Mouse (Mus musculus) intestine, embryonic 14.5 days (tissue): ENCODE measurements around the gene Slc23a4. TPM values are rescaled to one million over a fixed set of nuclear protein-coding genes. Genes with fewer than 3 reads are reported as not detected.

Experiments
- ATAC-seq: fragments of 200-750 bp; cut with Nextera tagmentation; replicated peaks from 2 replicates; pipeline ENCODE4 v1.8.0; 2017; ENCODE audit warnings: low read depth, moderate number of reproducible peaks, moderate TSS enrichment, moderate library complexity; ENCODE audit not compliant: low FRiP score, low TSS enrichment
- DNase-seq: peaks from one replicate; pipeline ENCODE4 v3.0.0-alpha.2; 2018; ENCODE audit warnings: low spot score
- H3K27ac ChIP-seq: fragments of 300-500 bp; sonication (generic); 2 replicates; pipeline ENCODE4 v1.5.1; 2014; ENCODE audit warnings: low read depth, mild to moderate bottlenecking, control low read depth
- H3K27me3 ChIP-seq: fragments of 300-500 bp; sonication (generic); replicated peaks from 2 replicates; pipeline ENCODE4 v1.6.1; 2014; ENCODE audit warnings: low read length, control low read depth; ENCODE audit not compliant: control insufficient read depth, insufficient read depth
- H3K36me3 ChIP-seq: fragments of 300-500 bp; sonication (generic); 2 replicates; pipeline ENCODE4 v1.6.1; 2014; ENCODE audit warnings: low read length, control low read depth; ENCODE audit not compliant: control insufficient read depth, insufficient read depth
- H3K4me1 ChIP-seq: fragments of 300-500 bp; sonication (generic); replicated peaks from 2 replicates; pipeline ENCODE4 v1.6.1; 2014; ENCODE audit warnings: low read length, control low read depth, mixed read lengths; ENCODE audit not compliant: control insufficient read depth, insufficient read depth
- H3K4me2 ChIP-seq: fragments of 300-500 bp; sonication (generic); 2 replicates; pipeline ENCODE4 v1.6.1; 2014; ENCODE audit warnings: low read length
- H3K4me3 ChIP-seq: fragments of 300-500 bp; sonication (generic); 2 replicates; pipeline ENCODE4 v1.5.1; 2014; ENCODE audit warnings: low read depth, low read length, control low read depth, mixed read lengths
- H3K9ac ChIP-seq: fragments of 300-500 bp; sonication (generic); 2 replicates; pipeline ENCODE4 v1.6.1; 2014; ENCODE audit warnings: mild to moderate bottlenecking, low read length
- H3K9me3 ChIP-seq: fragments of 300-500 bp; sonication (generic); 2 replicates; pipeline ENCODE4 v1.6.1; 2016; ENCODE audit warnings: low read length, control low read depth; ENCODE audit not compliant: control insufficient read depth
- WGBS: fragments of 180-500 bp; shearing (Covaris S2); extraction: QIAGEN DNeasy Blood & Tissue Kit; methylation state at CpG from one replicate; pipeline ENCODE4 v1.1.7; 2014; 5-methylcytosine and 5-hydroxymethylcytosine counted together
- polyA plus RNA-seq: library from polyadenylated mRNA; unstranded; fragments of >200 nt; fragmentation: Nextera tagmentation; extraction: Ambion mirVana; gene quantifications from 2 replicates; pipeline ENCODE4 v1.2.1, GENCODE M21; 2014

The Slc23a4 gene
- polyA plus RNA-seq, 1 experiment from 2014 or later = 6.3 TPM

- Histone ChIP-seq H3K27me3 (no peaks in the 10 kb centered on the region), H3K4me2 (no peak overlapping the region), H3K9me3 (no peaks in the 10 kb centered on the region), H3K9ac (no peak overlapping the region), H3K4me1 (peaks cover 7% of the 10 kb centered on the region), H3K36me3 (no peaks in the 10 kb centered on the region), H3K27ac (no peak overlapping the region), H3K4me3 (no peak overlapping the region)
- no peak for DNase-seq
- 87% methylated on average over 3 of the region's 3 CpGs for WGBS
- no peak for ATAC-seq
Observed at GRCm38 (mm10) chr6:34914462-34914861, 73.7 kb downstream of the Slc23a4 start.

GRCm38 (mm10) chr6:34913341-34914040, 74.7 kb downstream of the Slc23a4 start:
- no peak for DNase-seq
- H3K4me1 ChIP-seq = peaks cover 7% of the 10 kb centered on the region
- H3K9ac ChIP-seq = no peak overlapping the region
- WGBS = 85% methylated on average over 13 of the region's 13 CpGs
- no peak overlapping the region for H3K27ac ChIP-seq
- no peak for ATAC-seq
- H3K27me3 ChIP-seq = no peaks in the 10 kb centered on the region
- H3K4me2 ChIP-seq = no peak overlapping the region
- no peak overlapping the region for H3K4me3 ChIP-seq
- H3K9me3 ChIP-seq = no peaks in the 10 kb centered on the region
- H3K36me3 ChIP-seq = no peaks in the 10 kb centered on the region

GRCm38 (mm10) chr6:34910371-34911219, 77.6 kb downstream of the Slc23a4 start, which contains the start of gene Wdr91:
TSS of gene Wdr91 (minus strand) at chr6:34910876.
- ATAC-seq = peak; percentile 92

GRCm38 (mm10) chr6:34909631-34910345, 78.4 kb downstream of the Slc23a4 start:
- DNase-seq (no peak), ATAC-seq (no peak)
- Histone ChIP-seq H3K4me1 (peaks cover 7% of the 10 kb centered on the region), H3K9ac (peak overlapping the region; percentile 63), H3K36me3 (peaks cover 33% of the 10 kb centered on the region), H3K4me3 (peak overlapping the region; percentile 77), H3K27ac (no peak overlapping the region), H3K4me2 (peak overlapping the region; percentile 66), H3K27me3 (no peaks in the 10 kb centered on the region), H3K9me3 (no peaks in the 10 kb centered on the region)
- 48% methylated on average over 8 of the region's 8 CpGs for WGBS

More at GRCm38 (mm10) chr6:34910371-34911219, 77.6 kb downstream of the Slc23a4 start, which contains the start of gene Wdr91:
- WGBS = under 1% methylated on average over 64 of the region's 64 CpGs
- no peaks in the 10 kb centered on the region for H3K27me3 ChIP-seq
- H3K4me2 ChIP-seq = peak within 1 kb of the TSS; percentile 66
- H3K27ac ChIP-seq = peak within 1 kb of the TSS; percentile 62
- DNase-seq = peak; percentile 99
- H3K9me3 ChIP-seq = no peaks in the 10 kb centered on the region
- H3K36me3 ChIP-seq = peaks cover 26% of the 10 kb centered on the region
- peak within 1 kb of the TSS; percentile 63 for H3K9ac ChIP-seq
- H3K4me3 ChIP-seq = peak within 1 kb of the TSS; percentile 77
- H3K4me1 ChIP-seq = peaks cover 7% of the 10 kb centered on the region

GRCm38 (mm10) chr6:34907696-34908260, 80.4 kb downstream of the Slc23a4 start:
- ATAC-seq (no peak), DNase-seq (no peak)
- Histone ChIP-seq H3K9me3 (no peaks in the 10 kb centered on the region), H3K9ac (no peak overlapping the region), H3K27ac (no peak overlapping the region), H3K36me3 (peaks cover 49% of the 10 kb centered on the region), H3K4me2 (no peak overlapping the region), H3K27me3 (no peaks in the 10 kb centered on the region), H3K4me1 (peaks cover 7% of the 10 kb centered on the region), H3K4me3 (no peak overlapping the region)
- 87% methylated on average over 18 of the region's 18 CpGs for WGBS

GRCm38 (mm10) chr6:34907121-34907614, 81.0 kb downstream of the Slc23a4 start:
- Histone ChIP-seq H3K4me3 (no peak overlapping the region), H3K36me3 (peaks cover 51% of the 10 kb centered on the region), H3K4me1 (peaks cover 8% of the 10 kb centered on the region), H3K9ac (no peak overlapping the region), H3K9me3 (no peaks in the 10 kb centered on the region), H3K27me3 (no peaks in the 10 kb centered on the region), H3K4me2 (no peak overlapping the region), H3K27ac (no peak overlapping the region)
- 73% methylated on average over 2 of the region's 2 CpGs for WGBS
- ATAC-seq (no peak), DNase-seq (no peak)

- ATAC-seq (no peak), DNase-seq (no peak)
- Histone ChIP-seq H3K27me3 (no peaks in the 10 kb centered on the region), H3K36me3 (peaks cover 53% of the 10 kb centered on the region), H3K9me3 (no peaks in the 10 kb centered on the region), H3K27ac (no peak overlapping the region), H3K4me2 (no peak overlapping the region), H3K9ac (no peak overlapping the region), H3K4me3 (no peak overlapping the region), H3K4me1 (peaks cover 11% of the 10 kb centered on the region)
- 89% methylated on average over 4 of the region's 4 CpGs for WGBS
Observed at GRCm38 (mm10) chr6:34906661-34907060, 81.5 kb downstream of the Slc23a4 start.

GRCm38 (mm10) chr6:34906125-34906524, 82.1 kb downstream of the Slc23a4 start:
- ATAC-seq (no peak), DNase-seq (no peak)
- Histone ChIP-seq H3K4me1 (peaks cover 11% of the 10 kb centered on the region), H3K27me3 (no peaks in the 10 kb centered on the region), H3K36me3 (peaks cover 56% of the 10 kb centered on the region), H3K9ac (no peak overlapping the region), H3K4me3 (no peak overlapping the region), H3K27ac (no peak overlapping the region), H3K9me3 (no peaks in the 10 kb centered on the region), H3K4me2 (no peak overlapping the region)
- WGBS = 79% methylated on average over 2 of the region's 2 CpGs
